Mouse (Mus musculus): ENCODE data around the gene Zfp719.

DNA sequence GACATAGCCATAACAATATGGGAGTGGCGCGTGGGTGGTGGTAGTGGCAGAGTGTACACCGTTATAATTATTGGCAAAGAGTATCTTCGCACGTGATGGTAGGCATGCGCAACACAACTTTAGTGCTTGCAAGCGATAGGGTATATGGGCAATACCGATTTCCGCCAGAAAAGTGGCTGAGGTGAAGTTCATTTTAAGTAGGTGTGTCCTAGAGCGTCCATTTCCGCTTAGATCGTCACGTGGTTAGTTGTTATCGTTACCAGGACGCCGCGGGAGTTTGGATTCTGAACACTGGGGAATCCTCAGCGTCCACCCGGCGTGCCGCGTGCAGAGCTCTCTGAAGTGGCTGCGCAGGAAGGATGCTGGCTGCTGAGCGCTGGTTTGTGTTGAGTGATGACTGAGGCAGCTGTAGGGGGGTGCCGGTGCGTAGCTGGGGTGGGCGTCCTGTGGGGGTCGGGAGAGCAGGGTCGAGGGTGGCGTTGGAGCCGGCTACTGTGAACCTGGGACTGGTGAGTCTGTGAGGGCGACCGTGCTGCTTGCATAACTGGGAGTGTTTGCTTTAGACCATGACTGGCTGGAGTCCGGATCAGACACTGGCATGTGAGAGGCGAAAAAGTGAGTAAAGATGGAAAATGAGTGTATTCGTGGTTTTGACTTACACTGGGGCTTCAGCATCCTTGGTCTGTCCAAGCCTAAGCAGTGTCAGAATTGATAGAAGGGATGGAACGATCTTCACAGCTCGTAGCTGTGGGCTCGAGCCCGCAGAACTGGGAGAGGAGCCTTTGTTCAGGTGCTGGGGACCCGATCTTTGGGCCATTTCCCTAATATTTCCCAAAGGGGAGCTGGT is 27.7 kb downstream of the Zfp719 start, which contains the start of gene Zfp819:
- TF ChIP-seq CTCF (IDR thresholded peaks at IDR 0.05; ENCODE audit: borderline replicate concordance, insufficient read depth, low read depth, low read length) (no peak), POLR2A (IDR thresholded peaks at IDR 0.05; ENCODE audit: borderline replicate concordance, insufficient read depth, low read length) (no peak)

All from cerebellum, adult 2 months (tissue).